Mouse (Mus musculus): ENCODE measurements around the gene Prkd3. TPM values are rescaled to one million over a fixed set of nuclear protein-coding genes. Genes with fewer than 3 reads are reported as not detected.
A peak's percentile ranks its signal among the peaks of the same experiment; 100 is the strongest.

Gene Prkd3
- total and polyA plus RNA-seq, 3 experiments: 0.16 TPM; not detected in 2

GRCm38 (mm10) chr17:78913921-78914320 lies 106.7 kb downstream of the Prkd3 start:
- H3K4me1 ChIP-seq (ENCODE audit: insufficient read depth, low read depth, low read length): peaks cover 19% of the 10 kb centered on the region
- TF ChIP-seq GATA1 (IDR thresholded peaks at IDR 0.05; ENCODE audit: borderline replicate concordance, low read length) (no peak), CTCF (IDR thresholded peaks at IDR 0.05; ENCODE audit: low read depth, low read length) (no peak), POLR2AphosphoS5 (IDR thresholded peaks at IDR 0.05; ENCODE audit: insufficient replicate concordance, low read depth, low read length) (no peak), GATA2 (IDR thresholded peaks at IDR 0.05; ENCODE audit: borderline replicate concordance, low read depth, low read length) (no peak), TAL1 (conservative IDR thresholded peaks at IDR 0.05; ENCODE audit: low read depth, low read length) (no peak)
- peaks cover 14% of the 10 kb centered on the region for H3K36me3 ChIP-seq (replicated peaks)
- no peaks in the 10 kb centered on the region for H3K9me3 ChIP-seq (replicated peaks)
- no peak overlapping the region for H3K4me3 ChIP-seq (ENCODE audit: low read depth, low read length)
- DNase-seq (ENCODE audit: low spot score) (no peak), ATAC-seq (ENCODE audit: extremely low read depth, insufficient number of reproducible peaks, low FRiP score, poor library complexity, severe bottlenecking) (no peak)
- no peaks in the 10 kb centered on the region for H3K27me3 ChIP-seq (ENCODE audit: insufficient read depth, low read length)

GRCm38 (mm10) chr17:78912861-78913281 lies 107.7 kb downstream of the Prkd3 start:
- DNase-seq (ENCODE audit: low spot score) (no peak), ATAC-seq (ENCODE audit: extremely low read depth, insufficient number of reproducible peaks, low FRiP score, poor library complexity, severe bottlenecking) (no peak)
- Histone ChIP-seq H3K36me3 (replicated peaks) (peaks cover 5% of the 10 kb centered on the region), H3K4me3 (ENCODE audit: low read depth, low read length) (no peak overlapping the region), H3K9me3 (replicated peaks) (no peaks in the 10 kb centered on the region), H3K27me3 (ENCODE audit: insufficient read depth, low read length) (peaks cover 4% of the 10 kb centered on the region; the same call in 1 of the 2 replicates), H3K4me1 (ENCODE audit: insufficient read depth, low read depth, low read length) (peaks cover 19% of the 10 kb centered on the region)
- TF ChIP-seq GATA1 (IDR thresholded peaks at IDR 0.05; ENCODE audit: borderline replicate concordance, low read length): no peak
- TF ChIP-seq TAL1 (conservative IDR thresholded peaks at IDR 0.05; ENCODE audit: low read depth, low read length): no peak

GRCm38 (mm10) chr17:78909374-78909773 lies 111.2 kb downstream of the Prkd3 start:
- Histone ChIP-seq H3K27me3 (ENCODE audit: insufficient read depth, low read length) (peaks cover 14% of the 10 kb centered on the region; the same call in 1 of the 2 replicates), H3K9me3 (replicated peaks) (no peaks in the 10 kb centered on the region), H3K4me3 (ENCODE audit: low read depth, low read length) (no peak overlapping the region), H3K36me3 (replicated peaks) (no peaks in the 10 kb centered on the region), H3K4me1 (ENCODE audit: insufficient read depth, low read depth, low read length) (no peaks in the 10 kb centered on the region; the same call in 1 of the 2 replicates)
- ATAC-seq (ENCODE audit: extremely low read depth, insufficient number of reproducible peaks, low FRiP score, poor library complexity, severe bottlenecking): no peak
- no peak for DNase-seq (ENCODE audit: low spot score)
- TF ChIP-seq POLR2AphosphoS5 (IDR thresholded peaks at IDR 0.05; ENCODE audit: insufficient replicate concordance, low read depth, low read length) (no peak), CTCF (IDR thresholded peaks at IDR 0.05; ENCODE audit: low read depth, low read length) (no peak), TAL1 (conservative IDR thresholded peaks at IDR 0.05; ENCODE audit: low read depth, low read length) (no peak), GATA1 (IDR thresholded peaks at IDR 0.05; ENCODE audit: borderline replicate concordance, low read length) (no peak), GATA2 (IDR thresholded peaks at IDR 0.05; ENCODE audit: borderline replicate concordance, low read depth, low read length) (no peak)

- peaks cover 14% of the 10 kb centered on the region; the same call in 1 of the 2 replicates for H3K27me3 ChIP-seq (ENCODE audit: insufficient read depth, low read length)
- no peaks in the 10 kb centered on the region for H3K36me3 ChIP-seq (replicated peaks)
- no peaks in the 10 kb centered on the region for H3K9me3 ChIP-seq (replicated peaks)
- no peak within 1 kb of the TSS for H3K4me3 ChIP-seq (ENCODE audit: low read depth, low read length)
- ATAC-seq (ENCODE audit: extremely low read depth, insufficient number of reproducible peaks, low FRiP score, poor library complexity, severe bottlenecking): no peak
- no peak for TF ChIP-seq GATA2 (IDR thresholded peaks at IDR 0.05; ENCODE audit: borderline replicate concordance, low read depth, low read length)
- TF ChIP-seq TAL1 (conservative IDR thresholded peaks at IDR 0.05; ENCODE audit: low read depth, low read length): no peak
- no peak for TF ChIP-seq POLR2AphosphoS5 (IDR thresholded peaks at IDR 0.05; ENCODE audit: insufficient replicate concordance, low read depth, low read length)
- no peak for TF ChIP-seq GATA1 (IDR thresholded peaks at IDR 0.05; ENCODE audit: borderline replicate concordance, low read length)
- TF ChIP-seq CTCF (IDR thresholded peaks at IDR 0.05; ENCODE audit: low read depth, low read length): no peak
- H3K4me1 ChIP-seq (ENCODE audit: insufficient read depth, low read depth, low read length): peaks cover 4% of the 10 kb centered on the region; the same call in 1 of the 2 replicates
- no peak for DNase-seq (ENCODE audit: low spot score)
Observed at GRCm38 (mm10) chr17:78906892-78907291, 113.7 kb downstream of the Prkd3 start, which contains the start of gene Sult6b1. Sult6b1 (minus strand) TSS chr17:78906992.

- DNase-seq (ENCODE audit: low spot score): no peak
- peak; percentile 40 for ATAC-seq (ENCODE audit: extremely low read depth, insufficient number of reproducible peaks, low FRiP score, poor library complexity, severe bottlenecking)
- Histone ChIP-seq H3K27me3 (ENCODE audit: insufficient read depth, low read length) (peaks cover 15% of the 10 kb centered on the region; the same call in 1 of the 2 replicates), H3K36me3 (replicated peaks) (no peaks in the 10 kb centered on the region), H3K4me1 (ENCODE audit: insufficient read depth, low read depth, low read length) (peaks cover 4% of the 10 kb centered on the region; the same call in 1 of the 2 replicates), H3K9me3 (replicated peaks) (no peaks in the 10 kb centered on the region), H3K4me3 (ENCODE audit: low read depth, low read length) (no peak overlapping the region)
- TF ChIP-seq POLR2AphosphoS5 (IDR thresholded peaks at IDR 0.05; ENCODE audit: insufficient replicate concordance, low read depth, low read length): no peak
- TF ChIP-seq TAL1 (conservative IDR thresholded peaks at IDR 0.05; ENCODE audit: low read depth, low read length): no peak
- no peak for TF ChIP-seq GATA1 (IDR thresholded peaks at IDR 0.05; ENCODE audit: borderline replicate concordance, low read length)
- TF ChIP-seq CTCF (IDR thresholded peaks at IDR 0.05; ENCODE audit: low read depth, low read length): no peak
- no peak for TF ChIP-seq GATA2 (IDR thresholded peaks at IDR 0.05; ENCODE audit: borderline replicate concordance, low read depth, low read length)
Observed at GRCm38 (mm10) chr17:78903158-78903557, 117.5 kb downstream of the Prkd3 start.

Other genes with a start within 250 kb of the Prkd3 start
- gene Heatr5b, start 185.5 kb downstream of the Prkd3 start, total RNA-seq (2014; fragmentation: Nextera tagmentation): 36.9 and 50.7 TPM in 2 replicates
- gene Heatr5b, start 185.5 kb downstream of the Prkd3 start, total RNA-seq (2017): 25.1 and 27.2 TPM in 2 replicates
- gene Heatr5b, start 185.5 kb downstream of the Prkd3 start, polyA plus RNA-seq (2012): 1.8 and 2.9 TPM in 2 replicates
- 21.1 and 39.9 TPM in 2 replicates for gene Gpatch11, start 185.2 kb downstream of the Prkd3 start, total RNA-seq (2014; fragmentation: Nextera tagmentation)
- 26.8 and 35.2 TPM in 2 replicates for gene Gpatch11, start 185.2 kb downstream of the Prkd3 start, total RNA-seq (2017)
- 1.5 and 4.4 TPM in 2 replicates for gene Gpatch11, start 185.2 kb downstream of the Prkd3 start, polyA plus RNA-seq (2012)
- gene Eif2ak2, start 138.2 kb downstream of the Prkd3 start, total RNA-seq (2014; fragmentation: Nextera tagmentation): 40.1 and 40.3 TPM in 2 replicates
- 51.8 and 59.9 TPM in 2 replicates for gene Eif2ak2, start 138.2 kb downstream of the Prkd3 start, total RNA-seq (2017)
- 15.9 and 17.5 TPM in 2 replicates for gene Eif2ak2, start 138.2 kb downstream of the Prkd3 start, polyA plus RNA-seq (2012)
- not detected in 2 replicates for gene Sult6b1, start 113.8 kb downstream of the Prkd3 start, total RNA-seq (2014; fragmentation: Nextera tagmentation)
- gene Sult6b1, start 113.8 kb downstream of the Prkd3 start, total RNA-seq (2017): 0.33 and 0.58 TPM in 2 replicates
- gene Sult6b1, start 113.8 kb downstream of the Prkd3 start, polyA plus RNA-seq (2012): not detected in 2 replicates
- 17.1 and 20.5 TPM in 2 replicates for gene Cebpzos, start 104.3 kb downstream of the Prkd3 start, total RNA-seq (2014; fragmentation: Nextera tagmentation)
- 61.6 and 76.5 TPM in 2 replicates for gene Cebpzos, start 104.3 kb downstream of the Prkd3 start, total RNA-seq (2017)
- 4.1 and 4.5 TPM in 2 replicates for gene Cebpzos, start 104.3 kb downstream of the Prkd3 start, polyA plus RNA-seq (2012)
- gene Cebpz, start 83.8 kb downstream of the Prkd3 start, total RNA-seq (2014; fragmentation: Nextera tagmentation): 83.5 and 108 TPM in 2 replicates
- 82.5 and 97.9 TPM in 2 replicates for gene Cebpz, start 83.8 kb downstream of the Prkd3 start, total RNA-seq (2017)
- 37.0 and 45.9 TPM in 2 replicates for gene Cebpz, start 83.8 kb downstream of the Prkd3 start, polyA plus RNA-seq (2012)
- gene Ndufaf7, start 83.7 kb downstream of the Prkd3 start, total RNA-seq (2014; fragmentation: Nextera tagmentation): 24.4 and 40.0 TPM in 2 replicates
- 46.4 and 49.4 TPM in 2 replicates for gene Ndufaf7, start 83.7 kb downstream of the Prkd3 start, total RNA-seq (2017)
- gene Ndufaf7, start 83.7 kb downstream of the Prkd3 start, polyA plus RNA-seq (2012): 1.3 and 4.0 TPM in 2 replicates
- not detected in 2 replicates for gene Qpct, start 31.1 kb upstream of the Prkd3 start, total RNA-seq (2014; fragmentation: Nextera tagmentation)
- gene Qpct, start 31.1 kb upstream of the Prkd3 start, total RNA-seq (2017): 0.06 and 0.16 TPM in 2 replicates
- not detected in 2 replicates for gene Qpct, start 31.1 kb upstream of the Prkd3 start, polyA plus RNA-seq (2012)